Mouse (Mus musculus) liver, embryonic 14.5 days (tissue): ENCODE measurements around the gene Tex46.

Experiments used
- CTCF ChIP-seq: IDR thresholded peaks from 2 replicates; pipeline ENCODE4 v1.5.1; 2016; ENCODE audit warnings: antibody characterized with exemption, low read depth, control low read depth
- EP300 ChIP-seq: IDR thresholded peaks from 2 replicates; pipeline ENCODE4 v1.6.1; 2016; ENCODE audit warnings: antibody characterized with exemption, low read depth

GRCm38 (mm10) chr4:136637563-136638229 is 27.5 kb downstream of the Tex46 start:
- TF ChIP-seq CTCF = no peak
- no peak for TF ChIP-seq EP300
